Mouse (Mus musculus) stomach, embryonic 14.5 days (tissue): ENCODE data around the gene Atm. TPM values are rescaled to one million over a fixed set of nuclear protein-coding genes. Genes with fewer than 3 reads are reported as not detected.

Experiments
- ATAC-seq: fragments of 200-750 bp; cut with Nextera tagmentation; 2 replicates; pipeline ENCODE4 v1.8.0; 2017; ENCODE audit warnings: low read depth, moderate TSS enrichment; ENCODE audit not compliant: insufficient number of reproducible peaks, insufficient read depth, low FRiP score
- H3K27ac ChIP-seq: fragments of 300-500 bp; sonication (generic); 2 replicates; pipeline ENCODE4 v1.5.1; 2014; ENCODE audit warnings: mild to moderate bottlenecking, low read length, moderate library complexity, mixed read lengths
- H3K27me3 ChIP-seq: fragments of 300-500 bp; sonication (generic); 2 replicates; pipeline ENCODE4 v1.6.1; 2014; ENCODE audit warnings: low read length, control low read depth, mixed read lengths; ENCODE audit not compliant: control insufficient read depth, insufficient read depth
- H3K36me3 ChIP-seq: fragments of 300-500 bp; sonication (generic); 2 replicates; pipeline ENCODE4 v1.6.1; 2014; ENCODE audit warnings: mild to moderate bottlenecking, control low read depth, low read length, moderate library complexity, mixed read lengths; ENCODE audit not compliant: control insufficient read depth, insufficient read depth
- H3K4me1 ChIP-seq: fragments of 300-500 bp; sonication (generic); 2 replicates; pipeline ENCODE4 v1.6.1; 2014; ENCODE audit warnings: low read length, control low read depth, mixed read lengths; ENCODE audit not compliant: control insufficient read depth, insufficient read depth
- H3K4me2 ChIP-seq: fragments of 300-500 bp; sonication (generic); replicated peaks from 2 replicates; pipeline ENCODE4 v1.6.1; 2014; ENCODE audit warnings: low read depth, low read length, control low read depth
- H3K4me3 ChIP-seq: fragments of 300-500 bp; sonication (generic); 2 replicates; pipeline ENCODE4 v1.5.1; 2014; ENCODE audit warnings: low read depth, low read length, control low read depth
- H3K9ac ChIP-seq: fragments of 300-500 bp; sonication (generic); replicated peaks from 2 replicates; pipeline ENCODE4 v1.6.1; 2014; ENCODE audit warnings: low read depth, mild to moderate bottlenecking, control low read depth, low read length, moderate library complexity, mixed read lengths
- H3K9me3 ChIP-seq: fragments of 300-500 bp; sonication (generic); 2 replicates; pipeline ENCODE4 v1.6.1; 2016; ENCODE audit warnings: low read depth, low read length, control low read depth; ENCODE audit not compliant: control insufficient read depth
- whole genome bisulfite sequencing: fragments of 180-500 bp; shearing (Covaris S2); extraction: QIAGEN DNeasy Blood & Tissue Kit; methylation state at CpG from one replicate; pipeline ENCODE4 v1.1.7; 2014; 5-methylcytosine and 5-hydroxymethylcytosine counted together
- polyA plus RNA-seq: library from polyadenylated mRNA; unstranded; fragments of >200 nt; fragmentation: Nextera tagmentation; extraction: Ambion mirVana; gene quantifications from 2 replicates; pipeline ENCODE4 v1.2.1, GENCODE M21; 2014

Atm gene
- polyA plus RNA-seq, 1 experiment from 2014 or later = 25.5 TPM

DNA sequence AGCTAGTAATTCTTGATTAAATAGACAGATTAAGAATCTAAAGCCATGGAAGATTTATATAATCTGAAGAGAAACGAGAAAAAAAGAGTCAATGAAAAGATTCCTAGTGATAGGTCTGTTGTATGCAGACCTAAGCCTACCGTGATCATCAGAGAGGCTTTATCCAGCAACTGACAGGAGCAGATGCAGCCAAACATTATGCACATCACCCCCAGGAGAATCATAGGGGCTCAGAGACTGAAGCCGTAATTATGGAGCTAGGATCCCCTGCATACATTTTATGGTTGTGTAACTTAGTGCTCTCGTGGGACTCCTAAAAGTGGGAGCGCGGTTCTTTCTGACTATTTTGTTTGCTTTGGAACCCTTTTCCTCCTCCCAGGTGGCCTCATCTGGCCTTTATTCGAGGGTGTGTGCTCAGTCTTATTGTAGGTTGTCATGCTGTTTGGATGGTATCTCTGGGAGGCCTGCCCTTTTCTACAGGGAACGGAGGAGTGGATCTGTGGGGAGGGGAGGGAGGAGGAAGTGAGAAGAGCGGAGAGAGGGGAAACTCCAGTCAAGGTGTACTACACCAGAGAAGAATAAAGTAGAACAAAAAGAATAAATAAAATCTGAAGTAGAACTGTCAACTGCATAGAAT is 19.0 kb downstream of the Atm start:
- Histone ChIP-seq H3K9ac (no peak overlapping the region), H3K9me3 (no peaks in the 10 kb centered on the region), H3K4me2 (no peak overlapping the region), H3K4me1 (no peaks in the 10 kb centered on the region), H3K27ac (no peak overlapping the region), H3K4me3 (no peak overlapping the region), H3K27me3 (no peaks in the 10 kb centered on the region), H3K36me3 (peaks cover 4% of the 10 kb centered on the region)
- ATAC-seq = no peak
- 75% methylated on average over 9 of the region's 9 CpGs for whole genome bisulfite sequencing

DNA sequence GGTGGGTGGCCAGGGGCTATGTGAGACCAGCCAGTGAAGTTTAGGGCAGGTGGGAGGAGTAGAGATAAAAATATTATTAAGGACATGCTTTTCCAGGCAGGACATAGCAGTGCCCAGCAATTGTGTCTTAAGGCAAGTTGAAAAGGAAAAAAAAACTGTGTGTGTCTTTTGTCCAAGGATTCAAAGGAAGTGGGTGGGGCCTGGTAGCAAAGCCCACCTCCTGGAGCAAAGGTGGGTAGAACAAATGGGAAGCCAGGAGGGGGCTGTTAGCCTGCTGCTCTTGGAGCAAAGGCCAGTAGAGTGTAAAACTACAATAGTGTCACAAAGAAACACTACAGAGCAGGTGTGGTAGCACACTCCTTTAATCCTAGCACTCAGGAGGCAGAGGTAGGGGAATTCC is 22.4 kb downstream of the Atm start:
- Histone ChIP-seq H3K36me3 (peaks cover 9% of the 10 kb centered on the region), H3K4me1 (no peaks in the 10 kb centered on the region), H3K9me3 (no peaks in the 10 kb centered on the region), H3K4me2 (no peak overlapping the region), H3K9ac (no peak overlapping the region), H3K4me3 (no peak overlapping the region), H3K27me3 (no peaks in the 10 kb centered on the region), H3K27ac (no peak overlapping the region)
- no peak for ATAC-seq

DNA sequence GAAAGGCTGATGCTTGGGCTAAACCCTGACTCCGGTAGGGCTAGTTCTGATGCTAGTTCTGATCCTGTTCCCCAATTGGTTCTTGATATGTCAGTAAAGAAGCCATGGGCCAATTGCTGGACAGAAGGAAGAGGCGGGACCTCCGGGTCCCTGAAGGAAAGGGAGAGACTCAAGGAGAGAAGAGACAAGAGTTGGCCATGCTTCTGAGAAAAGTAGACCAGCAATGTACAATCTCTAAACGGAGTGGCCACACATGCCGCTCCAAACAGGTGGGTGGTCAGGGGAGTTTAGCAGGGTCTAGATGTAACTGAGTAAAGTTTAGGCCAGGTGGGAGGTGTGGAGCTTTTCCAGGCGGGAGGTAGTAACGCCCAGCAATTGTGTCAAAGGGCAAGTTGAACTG is 28.5 kb downstream of the Atm start:
- H3K27me3 ChIP-seq = no peaks in the 10 kb centered on the region
- H3K4me2 ChIP-seq = no peak overlapping the region
- H3K27ac ChIP-seq = no peak overlapping the region
- 84% methylated on average over 7 of the region's 7 CpGs for WGBS
- no peak overlapping the region for H3K4me3 ChIP-seq
- H3K9ac ChIP-seq = no peak overlapping the region
- H3K4me1 ChIP-seq = no peaks in the 10 kb centered on the region
- no peaks in the 10 kb centered on the region for H3K9me3 ChIP-seq
- peaks cover 12% of the 10 kb centered on the region for H3K36me3 ChIP-seq
- no peak for ATAC-seq

DNA sequence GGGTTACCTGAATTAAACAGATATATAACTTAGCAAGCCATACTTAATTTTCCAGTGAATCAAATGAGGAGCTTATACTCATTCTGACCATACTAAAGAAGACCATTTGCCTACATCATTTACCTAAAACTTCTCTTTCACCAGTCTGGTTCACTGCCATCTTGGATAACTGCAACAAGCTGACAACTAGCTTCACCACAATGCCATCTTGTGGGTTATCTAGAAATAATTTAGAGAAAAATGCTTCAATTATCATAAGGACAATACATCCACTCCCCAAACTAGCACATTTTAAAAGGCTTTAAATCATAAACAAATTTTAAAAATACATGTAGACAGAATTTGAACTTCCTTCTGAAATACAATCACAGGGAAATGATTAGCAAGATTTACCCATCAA is 50.7 kb downstream of the Atm start:
- H3K36me3 ChIP-seq = peaks cover 14% of the 10 kb centered on the region; the same call in 1 of the 2 replicates
- no peaks in the 10 kb centered on the region for H3K27me3 ChIP-seq
- H3K27ac ChIP-seq = no peak overlapping the region
- no peaks in the 10 kb centered on the region for H3K4me1 ChIP-seq
- H3K4me2 ChIP-seq = no peak overlapping the region
- H3K4me3 ChIP-seq = no peak overlapping the region
- ATAC-seq = no peak
- no peak overlapping the region for H3K9ac ChIP-seq
- H3K9me3 ChIP-seq = no peaks in the 10 kb centered on the region

DNA sequence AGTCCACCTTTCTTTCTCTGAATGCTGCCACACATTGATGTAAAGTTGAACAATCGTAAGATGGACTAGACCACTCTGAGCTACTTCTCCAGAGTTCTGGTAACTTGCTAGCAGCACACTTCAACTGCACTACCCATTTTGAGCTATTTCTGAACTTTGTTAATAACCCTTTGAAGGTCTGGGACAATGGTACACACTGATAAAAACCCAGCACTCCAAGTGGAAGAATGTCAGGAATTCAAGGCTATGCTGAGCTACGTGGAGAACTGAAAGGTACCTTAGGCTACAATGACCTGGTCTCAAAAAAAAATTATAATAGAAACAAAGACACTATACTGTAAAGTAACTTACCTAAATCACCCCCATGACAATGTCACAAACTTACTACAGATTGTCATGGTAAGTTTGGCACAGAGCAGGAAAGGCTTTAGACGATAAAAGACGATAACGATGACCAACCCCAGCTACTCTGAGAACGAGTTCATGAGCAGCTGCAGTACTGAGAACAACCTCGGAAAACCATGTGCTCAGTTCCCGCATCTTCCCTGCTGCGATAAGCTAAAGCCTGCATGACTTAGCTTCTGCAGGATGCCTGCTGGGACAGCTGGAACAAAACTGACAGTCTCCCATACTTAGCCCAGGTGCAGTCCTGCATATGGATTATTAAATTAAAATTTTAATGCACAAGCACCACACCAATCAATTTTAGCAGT is 63.6 kb downstream of the Atm start:
- no peak for ATAC-seq
- no peak overlapping the region for H3K9ac ChIP-seq
- no peak overlapping the region for H3K27ac ChIP-seq
- H3K9me3 ChIP-seq = no peaks in the 10 kb centered on the region
- peaks cover 5% of the 10 kb centered on the region; the same call in 1 of the 2 replicates for H3K36me3 ChIP-seq
- no peak overlapping the region for H3K4me2 ChIP-seq
- H3K4me3 ChIP-seq = no peak overlapping the region
- no peaks in the 10 kb centered on the region for H3K27me3 ChIP-seq
- 71% methylated on average over 9 of the region's 9 CpGs for WGBS
- no peaks in the 10 kb centered on the region for H3K4me1 ChIP-seq

DNA sequence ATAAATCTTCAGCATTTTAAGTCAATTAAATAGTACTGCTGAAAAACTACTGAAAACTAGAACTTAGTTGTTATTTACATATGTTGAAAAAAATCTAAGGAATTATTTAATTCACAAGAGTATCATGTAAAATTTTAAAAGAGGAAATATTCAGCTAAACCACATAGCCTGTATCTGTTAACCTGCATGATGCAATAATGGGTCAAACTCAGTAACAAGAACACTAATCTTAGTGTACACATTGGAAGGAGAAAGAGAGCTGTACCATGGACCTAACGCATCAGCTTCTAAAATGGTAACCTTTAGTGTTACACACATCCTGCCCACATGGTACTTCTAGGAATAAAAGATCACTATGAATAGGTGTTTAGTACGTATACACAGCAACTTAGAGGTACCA is 84.5 kb downstream of the Atm start:
- no peaks in the 10 kb centered on the region for H3K4me1 ChIP-seq

DNA sequence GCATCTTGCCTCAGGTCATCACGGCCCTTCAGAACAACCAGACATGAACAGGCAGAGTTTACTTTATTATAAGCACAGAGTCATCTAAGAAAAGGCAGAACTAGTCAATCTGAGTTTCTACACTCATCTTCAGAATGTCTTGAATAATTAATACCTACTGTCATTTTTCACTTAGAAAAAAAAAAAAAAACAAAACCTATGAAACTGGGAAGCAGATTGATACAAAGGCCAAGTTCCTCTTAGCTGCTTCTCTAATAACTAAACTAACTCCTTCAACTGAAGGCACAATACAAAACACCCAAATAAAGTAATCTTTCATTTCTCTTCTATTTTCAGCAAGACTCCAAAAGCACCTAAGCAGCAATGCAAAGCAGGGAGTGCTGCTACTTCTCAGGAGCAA is 85.9 kb downstream of the Atm start:
- Histone ChIP-seq H3K9ac (no peak overlapping the region), H3K9me3 (no peaks in the 10 kb centered on the region), H3K4me2 (no peak overlapping the region), H3K4me1 (no peaks in the 10 kb centered on the region), H3K27ac (no peak overlapping the region), H3K4me3 (no peak overlapping the region), H3K36me3 (peaks cover 23% of the 10 kb centered on the region), H3K27me3 (no peaks in the 10 kb centered on the region)
- no peak for ATAC-seq
- WGBS = 88% methylated on average over 1 of the region's 1 CpGs

More for the DNA sequence above, 84.5 kb downstream of the Atm start:
- no peak for ATAC-seq
- Histone ChIP-seq H3K27me3 (no peaks in the 10 kb centered on the region), H3K27ac (no peak overlapping the region), H3K4me3 (no peak overlapping the region), H3K9me3 (no peaks in the 10 kb centered on the region), H3K4me2 (no peak overlapping the region), H3K36me3 (peaks cover 28% of the 10 kb centered on the region), H3K9ac (no peak overlapping the region)
- 87% methylated on average over 2 of the region's 2 CpGs for WGBS

DNA sequence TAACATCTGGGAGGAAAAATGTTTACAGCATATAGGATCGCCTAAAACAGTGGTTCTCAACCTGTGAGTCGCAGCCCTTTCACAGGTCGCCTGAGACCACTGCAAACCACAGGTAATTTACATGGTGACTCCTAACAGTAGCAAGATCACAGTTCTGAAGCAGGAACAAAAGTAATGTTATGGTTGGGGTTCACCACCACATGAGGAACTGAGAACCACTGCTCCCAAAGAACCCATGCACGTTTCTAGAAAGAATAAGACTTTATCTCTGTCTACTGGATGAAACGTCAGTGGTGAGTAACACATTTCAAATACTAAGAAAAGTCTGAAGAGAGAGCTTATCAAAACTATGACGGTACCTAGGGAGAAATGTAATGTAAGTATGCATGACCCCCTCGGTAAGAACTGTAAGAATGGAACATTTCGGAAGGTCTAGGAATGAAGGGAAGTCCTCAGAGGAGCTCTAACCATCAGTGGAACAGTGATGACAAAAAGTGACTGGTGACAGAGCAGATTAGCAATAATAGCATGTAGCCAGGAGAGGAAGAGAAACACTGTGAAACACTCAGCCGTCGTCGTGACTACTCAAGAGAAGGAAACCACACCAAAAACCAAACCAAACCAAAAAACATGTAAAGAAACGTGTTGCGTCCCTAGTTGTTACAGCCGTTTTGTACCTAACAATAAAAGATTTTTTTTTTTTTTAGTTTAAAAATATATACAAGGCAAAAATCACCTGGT is 100.5 kb downstream of the Atm start:
- ATAC-seq = no peak
- H3K36me3 ChIP-seq = peaks cover 14% of the 10 kb centered on the region
- no peak overlapping the region for H3K4me2 ChIP-seq
- H3K27me3 ChIP-seq = no peaks in the 10 kb centered on the region
- 90% methylated on average over 14 of the region's 14 CpGs for WGBS
- no peaks in the 10 kb centered on the region for H3K4me1 ChIP-seq
- H3K27ac ChIP-seq = no peak overlapping the region
- no peaks in the 10 kb centered on the region for H3K9me3 ChIP-seq
- H3K9ac ChIP-seq = no peak overlapping the region
- no peak overlapping the region for H3K4me3 ChIP-seq
